In the genomic region with DNA sequence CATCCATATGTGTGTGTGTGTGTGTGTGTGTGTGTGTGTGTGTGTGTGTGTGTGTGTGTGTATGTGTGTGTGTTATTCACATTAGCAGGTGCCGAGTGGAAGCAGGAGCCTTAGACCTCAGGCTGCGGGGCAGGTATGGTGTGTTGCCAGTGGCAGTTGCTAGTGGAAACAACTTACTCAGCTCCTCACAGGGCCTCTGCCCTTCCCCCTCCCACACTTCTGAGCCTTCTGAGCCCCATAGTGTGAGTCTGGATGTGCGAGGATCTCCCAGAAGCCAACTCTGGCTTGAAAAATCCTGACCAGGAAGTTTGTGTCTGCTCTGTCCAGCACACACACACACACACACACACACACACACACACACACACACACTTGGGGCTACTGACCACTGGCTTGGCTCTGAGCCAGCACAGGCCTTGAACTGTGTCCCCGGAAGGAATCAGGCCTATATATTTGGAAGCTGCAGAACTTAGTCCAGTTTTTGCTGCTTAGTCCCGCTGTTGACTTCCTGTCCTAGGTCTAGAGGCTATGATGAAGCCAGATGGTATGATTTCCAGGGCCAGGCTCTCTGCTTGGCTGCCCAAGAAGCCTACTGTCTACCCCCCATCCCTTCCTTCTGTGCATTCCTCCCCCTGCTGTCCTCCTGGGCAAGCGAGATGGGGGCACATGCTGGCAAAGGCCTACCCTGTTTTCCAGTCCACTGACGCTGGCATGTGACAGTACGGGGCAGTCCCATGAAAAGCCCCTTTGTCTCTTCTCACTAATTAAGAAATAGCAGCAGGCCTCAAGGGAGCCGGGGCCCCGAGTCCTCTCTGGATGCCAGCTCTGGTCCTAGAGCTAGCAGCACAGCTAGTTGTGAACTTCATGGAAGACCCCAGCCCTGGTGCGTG, we compare ENCODE assay signal across 9 mouse cellular contexts. TPM values are rescaled to one million over a fixed set of nuclear protein-coding genes. Genes with fewer than 3 reads are reported as not detected.
DNase-seq lines count a peak whose midpoint lies in the region; ATAC-seq lines count a peak whose summit lies in the region.
"Had no signal": no experiment of that assay in that cellular context is flagged by ENCODE, and none has a peak within 500 bp of the region (broad histone marks: within the 10 kb centered on the region; RNA-seq: fewer than 3 reads in every experiment).

No protein-coding gene starts in this region.

- H3K27me3 ChIP-seq in hindbrain, embryonic 14.5 days (ENCODE audit: control insufficient read depth, insufficient read depth, low read length): no peaks in the 10 kb centered on the region
- no peaks in the 10 kb centered on the region for H3K27me3 ChIP-seq in midbrain, embryonic 15.5 days (replicated peaks)
- no peaks in the 10 kb centered on the region for H3K27me3 ChIP-seq in heart, embryonic 10.5 days (ENCODE audit: insufficient read depth, poor library complexity, severe bottlenecking)

- H3K36me3 ChIP-seq in hindbrain, embryonic 14.5 days (replicated peaks; ENCODE audit: control insufficient read depth, insufficient read depth): no peaks in the 10 kb centered on the region
- H3K36me3 ChIP-seq in midbrain, embryonic 15.5 days (replicated peaks): no peaks in the 10 kb centered on the region
- H3K36me3 ChIP-seq in heart, embryonic 10.5 days: no peaks in the 10 kb centered on the region

- H3K4me2 ChIP-seq in hindbrain, embryonic 14.5 days (replicated peaks): no peak overlapping the region
- H3K4me2 ChIP-seq in midbrain, embryonic 15.5 days: no peak overlapping the region

- no peaks in the 10 kb centered on the region for H3K9me3 ChIP-seq in hindbrain, embryonic 14.5 days (ENCODE audit: control insufficient read depth, low read length)
- H3K9me3 ChIP-seq in midbrain, embryonic 15.5 days: no peaks in the 10 kb centered on the region
- no peaks in the 10 kb centered on the region for H3K9me3 ChIP-seq in heart, embryonic 10.5 days

- no peak overlapping the region for H3K9ac ChIP-seq in hindbrain, embryonic 14.5 days
- no peak overlapping the region for H3K9ac ChIP-seq in midbrain, embryonic 15.5 days

- WGBS in hindbrain, embryonic 14.5 days: 46% methylated on average over 11 of the region's 11 CpGs
- WGBS in midbrain, embryonic 15.5 days: 42% methylated on average over 10 of the region's 11 CpGs
- WGBS in heart, embryonic 10.5 days: 75% methylated on average over 10 of the region's 11 CpGs

- H3K4me3 ChIP-seq in hindbrain, embryonic 14.5 days (replicated peaks; ENCODE audit: low read length): no peak overlapping the region
- no peak overlapping the region for H3K4me3 ChIP-seq in midbrain, embryonic 15.5 days
- H3K4me3 ChIP-seq in heart, embryonic 10.5 days: no peak overlapping the region

- peak overlapping the region; percentile 64 for H3K27ac ChIP-seq in hindbrain, embryonic 14.5 days
- peak overlapping the region; percentile 63 for H3K27ac ChIP-seq in midbrain, embryonic 15.5 days
- H3K27ac ChIP-seq in heart, embryonic 10.5 days: no peak overlapping the region
- H3K27ac ChIP-seq: macrophage had no signal

- peaks cover 27% of the 10 kb centered on the region for H3K4me1 ChIP-seq in hindbrain, embryonic 14.5 days (replicated peaks; ENCODE audit: control insufficient read depth, insufficient read depth, low read length)
- peaks cover 23% of the 10 kb centered on the region for H3K4me1 ChIP-seq in midbrain, embryonic 15.5 days
- H3K4me1 ChIP-seq in heart, embryonic 10.5 days: peaks cover 5% of the 10 kb centered on the region; the same call in 1 of the 2 replicates

- peak; percentile 7 for DNase-seq in heart, postnatal 4 days
- no peak for DNase-seq in heart, adult 11 months
- peak; percentile 91 to 97 for DNase-seq in cerebellum, postnatal 10 days
- peak; percentile 59 for DNase-seq in hindbrain, embryonic 14.5 days (ENCODE audit: low spot score)
- DNase-seq in ovary, postnatal 14 days (ENCODE audit: low spot score): no peak
- no peak for DNase-seq in heart, embryonic 10.5 days (ENCODE audit: low spot score)

- peak; percentile 89 for ATAC-seq in hindbrain, embryonic 14.5 days (ENCODE audit: low FRiP score)
- ATAC-seq in midbrain, embryonic 15.5 days (replicated peaks): peak; percentile 69
- ATAC-seq in erythroid progenitor cell, adult 5-6 weeks (replicated peaks; ENCODE audit: low FRiP score, poor library complexity, severe bottlenecking): no peak

RNA-seq across cellular contexts. Expression of a gene that starts 22.2 kb away (rescaled TPM):
- total RNA-seq in heart, postnatal 4 days (2021): 1 to 10 TPM; 1.2 to 1.5 TPM
- polyA plus RNA-seq in hindbrain, embryonic 14.5 days (2014; fragmentation: Nextera tagmentation; extraction: Ambion mirVana): 27.6 and 30.0 TPM in 2 replicates
- polyA plus RNA-seq in midbrain, embryonic 15.5 days (2015; fragmentation: Nextera tagmentation; extraction: Ambion mirVana): 27.6 and 29.2 TPM in 2 replicates
- not detected in 2 replicates for total RNA-seq in erythroid progenitor cell, adult 5-6 weeks (2015; ENCODE audit: low replicate concordance)
- not detected in 2 replicates for total RNA-seq in erythroid progenitor cell, adult 5-6 weeks (2017; ENCODE audit: low replicate concordance)
- 1.6 and 1.7 TPM in 2 replicates for polyA plus RNA-seq in heart, embryonic 10.5 days (2016; fragmentation: Nextera tagmentation; extraction: Ambion mirVana)
- polyA plus RNA-seq: macrophage had no signal

Comparison
In these comparisons a context has a peak if more than half of its experiments do, and no peak if none do; other contexts are left out.
1. DNase-seq: peak in heart, postnatal 4 days (single experiment), cerebellum, postnatal 10 days (2 of 2) and hindbrain, embryonic 14.5 days (single experiment); none in heart, adult 11 months (single experiment), ovary, postnatal 14 days (single experiment) and heart, embryonic 10.5 days (single experiment).
2. RNA of a gene that starts 22.2 kb away (polyA plus RNA-seq): 27.6 to 29.2 TPM in midbrain, embryonic 15.5 days and 27.6 to 30.0 TPM in hindbrain, embryonic 14.5 days; 1.6 to 1.7 TPM in heart, embryonic 10.5 days; every median in the first group is over 10 times any median in the second.